Mouse (Mus musculus) lung, adult 2 months (tissue): ENCODE data around the gene Vsig1.

ENCODE experiments used
- CTCF ChIP-seq: fragments of 200-500 bp; IDR thresholded peaks from 2 replicates; pipeline ENCODE4 v1.5.1; 2011; ENCODE audit warnings: mild to moderate bottlenecking, low read length, control low read depth; ENCODE audit not compliant: insufficient read depth
- POLR2A ChIP-seq: fragments of 200-500 bp; IDR thresholded peaks from 2 replicates; pipeline ENCODE4 v1.6.1; 2011; ENCODE audit warnings: low read depth, mild to moderate bottlenecking, control low read depth, low read length, borderline replicate concordance; ENCODE audit errors: extremely low read depth

GRCm38 (mm10) chrX:140903487-140903886 lies 3.9 kb upstream of the Vsig1 start:
- TF ChIP-seq CTCF (no peak), POLR2A (no peak)
